Mouse (Mus musculus): ENCODE results near the gene Chac1.

Gene Chac1

DNA sequence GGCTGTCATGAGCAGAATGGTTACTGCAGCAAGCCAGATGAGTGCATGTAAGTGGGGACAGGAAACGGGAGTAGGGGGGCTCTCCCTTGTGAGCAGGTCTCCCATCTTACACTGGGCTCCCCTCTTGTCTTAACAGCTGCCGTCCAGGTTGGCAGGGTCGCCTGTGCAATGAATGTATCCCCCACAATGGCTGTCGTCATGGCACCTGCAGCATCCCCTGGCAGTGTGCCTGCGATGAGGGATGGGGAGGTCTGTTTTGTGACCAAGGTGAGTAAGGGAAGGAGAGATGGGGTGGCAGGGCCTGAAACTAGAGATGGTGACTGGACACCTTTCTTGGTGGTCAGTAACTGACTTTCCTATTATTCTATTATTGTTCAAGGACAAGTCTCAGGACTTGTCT is 22.5 kb upstream of the Chac1 start:
- DNase-seq: no peak

GRCm38 (mm10) chr2:119329123-119329817 is 21.8 kb upstream of the Chac1 start:
- no peak for DNase-seq

DNA sequence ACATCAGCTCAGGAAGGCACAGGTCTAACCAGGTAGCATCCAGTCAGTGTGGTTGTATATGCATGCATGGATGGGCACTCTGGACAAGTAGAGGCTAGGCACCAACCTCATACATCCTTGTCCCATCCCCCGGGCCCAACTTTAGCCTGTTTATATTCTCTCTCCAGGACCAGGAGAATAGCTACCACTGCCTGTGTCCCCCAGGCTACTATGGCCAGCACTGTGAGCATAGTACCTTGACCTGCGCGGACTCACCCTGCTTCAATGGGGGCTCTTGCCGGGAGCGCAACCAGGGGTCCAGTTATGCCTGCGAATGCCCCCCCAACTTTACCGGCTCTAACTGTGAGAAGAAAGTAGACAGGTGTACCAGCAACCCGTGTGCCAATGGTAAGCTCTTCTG is 20.2 kb upstream of the Chac1 start:
- DNase-seq: no peak

- DNase-seq: no peak
These were observed 18.8 kb upstream of the Chac1 start for GRCm38 (mm10) chr2:119332177-119332661.

DNA sequence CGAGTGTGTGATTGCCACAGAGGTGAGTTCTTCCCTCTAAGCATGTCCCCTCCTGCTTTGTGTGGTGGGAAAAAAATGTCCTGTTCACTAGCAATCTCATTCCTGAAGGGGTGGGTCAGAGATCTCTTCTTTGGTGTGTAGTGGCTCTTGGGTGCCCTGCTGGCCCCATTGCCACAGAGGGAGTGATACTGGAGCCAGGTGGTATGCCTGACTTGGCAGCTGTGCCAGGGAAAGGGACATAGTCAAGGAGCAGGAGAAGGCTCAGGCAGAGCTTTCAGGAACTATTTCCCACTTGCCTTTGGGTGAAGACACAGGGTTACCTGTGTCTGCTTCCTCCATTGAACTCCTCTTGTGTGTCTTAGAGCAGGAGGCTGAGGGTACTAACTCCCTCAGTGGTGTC is 16.9 kb upstream of the Chac1 start:
- DNase-seq: no peak

DNA sequence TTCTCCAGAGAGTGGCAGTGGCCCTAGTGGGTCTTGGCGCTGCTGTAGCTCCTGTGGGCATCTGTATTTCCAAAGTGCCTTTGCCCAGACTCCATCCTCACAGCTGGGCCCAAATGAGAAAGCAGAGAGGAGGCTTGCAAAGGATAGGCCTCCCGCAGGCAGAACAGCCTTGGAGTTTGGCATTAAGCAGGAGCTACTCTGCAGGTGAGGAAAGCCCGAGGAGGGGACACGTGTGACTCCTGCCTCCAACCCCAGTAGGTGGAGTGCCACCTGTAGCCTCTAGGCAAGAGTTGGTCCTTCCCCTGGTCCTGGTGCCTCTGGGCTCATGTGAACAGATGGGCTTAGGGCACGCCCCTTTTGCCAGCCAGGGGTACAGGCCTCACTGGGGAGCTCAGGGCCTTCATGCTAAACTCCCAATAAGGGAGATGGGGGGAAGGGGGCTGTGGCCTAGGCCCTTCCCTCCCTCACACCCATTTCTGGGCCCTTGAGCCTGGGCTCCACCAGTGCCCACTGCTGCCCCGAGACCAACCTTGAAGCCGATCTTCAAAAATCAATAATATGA is 16.0 kb upstream of the Chac1 start:
- DNase-seq: no peak

DNA sequence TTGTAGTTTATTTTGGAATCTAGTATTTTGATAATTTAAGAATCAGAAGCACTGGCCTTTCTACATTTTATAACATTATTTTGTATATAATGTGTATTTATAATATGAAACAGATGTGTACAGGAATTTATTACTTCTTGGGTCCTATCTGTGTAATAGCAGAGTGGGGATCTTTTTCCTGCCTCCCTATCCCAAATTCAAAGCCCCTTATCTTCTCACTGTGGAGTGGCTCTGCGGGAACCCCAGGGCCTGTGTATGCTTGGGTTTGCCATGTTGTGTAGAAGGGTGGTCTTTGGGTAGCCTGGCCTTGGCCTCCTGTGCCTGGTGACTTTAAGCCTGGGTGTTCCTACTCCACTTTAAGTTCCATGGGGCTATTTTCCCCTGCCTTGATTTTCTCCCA is 15.5 kb upstream of the Chac1 start:
- DNase-seq: no peak

DNA sequence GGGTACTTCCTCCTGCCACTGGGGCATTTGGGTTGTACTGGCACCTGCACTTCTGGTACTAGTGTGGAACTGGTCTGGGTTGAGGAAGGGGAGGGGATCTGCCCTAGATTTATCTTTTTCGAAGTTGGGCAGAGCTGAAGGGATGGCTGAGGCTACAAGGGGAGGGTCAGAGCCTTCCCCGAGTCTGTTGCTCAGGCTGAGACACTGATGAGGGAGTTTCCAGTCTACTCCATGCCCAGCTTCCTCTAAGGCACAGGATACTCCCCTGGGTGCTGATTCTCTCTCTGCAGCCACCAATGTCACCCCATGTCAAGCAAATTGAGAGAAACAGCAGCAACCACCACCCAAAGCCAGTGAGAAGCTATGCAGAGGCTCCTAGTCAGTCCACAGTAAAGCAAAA is 15.0 kb upstream of the Chac1 start:
- no peak for DNase-seq

- DNase-seq: no peak
These were observed 14.6 kb upstream of the Chac1 start for GRCm38 (mm10) chr2:119336470-119336869.

GRCm38 (mm10) chr2:119337425-119338265 is 13.4 kb upstream of the Chac1 start:
- DNase-seq: peak; percentile 77 to 85

DNA sequence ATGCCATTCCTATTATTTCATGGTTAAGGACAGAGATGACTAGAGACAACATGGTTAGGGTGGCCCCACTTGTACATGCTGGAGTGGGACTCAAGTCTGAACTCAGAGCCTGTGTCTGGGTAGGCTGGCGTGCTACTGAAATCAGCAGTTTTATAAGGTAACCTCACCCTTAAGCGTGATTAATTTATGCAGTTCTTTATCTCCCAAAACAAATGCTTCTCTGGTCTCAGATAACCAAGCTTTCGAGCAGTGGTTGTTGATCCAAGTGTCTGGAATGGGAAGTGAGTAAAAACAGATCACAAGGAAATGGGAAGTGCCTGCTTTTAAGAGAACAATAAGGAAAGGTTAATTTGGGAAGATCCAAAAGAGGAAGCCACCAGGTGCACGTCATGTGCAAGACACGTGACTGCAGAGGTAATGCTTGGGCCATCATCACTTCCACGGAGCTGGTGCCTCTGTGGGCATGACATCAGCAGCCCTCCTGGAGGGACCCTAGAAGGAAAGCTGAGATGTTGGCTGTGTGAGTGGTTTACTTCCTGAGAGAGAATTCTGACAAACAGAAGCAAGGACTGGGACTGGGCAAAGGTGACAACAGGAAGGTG is 6.4 kb upstream of the Chac1 start:
- no peak for DNase-seq

GRCm38 (mm10) chr2:119353707-119354106 is 2.7 kb downstream of the Chac1 start:
- DNase-seq: no peak

DNA sequence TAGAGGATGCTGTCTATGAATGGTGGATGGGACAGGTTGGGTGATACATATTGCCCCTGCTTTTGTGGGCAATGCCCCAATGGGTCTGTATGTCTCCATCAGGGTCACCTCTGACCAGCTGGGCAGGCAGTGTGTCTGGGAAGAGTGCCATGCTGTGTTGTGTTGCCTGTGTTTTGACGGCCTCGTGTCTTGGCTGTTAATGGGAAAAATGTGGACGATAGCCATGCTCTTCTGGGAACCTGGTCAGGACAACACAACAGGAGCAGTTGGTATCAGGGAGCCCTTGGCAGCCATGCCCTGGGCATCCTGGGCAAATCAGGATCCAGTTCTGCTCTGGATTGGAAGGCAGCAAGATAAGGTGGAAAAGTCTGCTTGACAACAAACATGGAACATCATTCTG is 4.1 kb downstream of the Chac1 start:
- DNase-seq: no peak

GRCm38 (mm10) chr2:119355651-119356050 is 4.6 kb downstream of the Chac1 start:
- DNase-seq: no peak

DNA sequence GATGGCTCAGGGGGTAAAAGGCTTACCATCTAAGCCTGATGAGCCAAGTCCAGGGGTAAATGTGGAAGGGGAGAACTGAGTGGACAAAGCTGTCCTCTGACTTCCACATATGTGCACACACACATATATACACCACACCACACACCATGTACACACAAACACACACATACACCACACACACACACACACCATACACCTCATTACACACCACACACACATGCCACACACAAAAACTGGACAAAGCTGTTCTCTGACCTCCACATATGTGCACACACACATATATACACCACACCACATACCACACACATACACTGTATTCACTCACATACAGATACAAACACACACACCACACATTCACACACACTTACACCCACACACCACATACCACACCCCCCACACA is 5.3 kb downstream of the Chac1 start:
- DNase-seq: no peak

DNA sequence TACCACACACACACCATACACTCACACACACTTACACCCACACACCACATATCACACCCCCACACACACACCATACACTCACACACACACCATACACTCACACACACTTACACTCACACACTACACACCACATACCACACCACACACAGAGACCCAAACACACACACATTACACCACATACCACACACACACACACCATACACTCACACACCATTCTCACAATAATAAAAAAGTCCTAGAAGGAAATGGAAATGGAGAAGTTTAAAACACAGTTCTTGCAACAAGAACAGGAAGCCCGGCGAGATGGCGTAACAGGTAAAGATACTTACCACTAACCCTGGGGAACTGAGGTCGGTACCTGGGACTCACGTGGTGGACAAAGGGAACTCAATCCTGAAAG is 5.8 kb downstream of the Chac1 start:
- DNase-seq: no peak

DNA sequence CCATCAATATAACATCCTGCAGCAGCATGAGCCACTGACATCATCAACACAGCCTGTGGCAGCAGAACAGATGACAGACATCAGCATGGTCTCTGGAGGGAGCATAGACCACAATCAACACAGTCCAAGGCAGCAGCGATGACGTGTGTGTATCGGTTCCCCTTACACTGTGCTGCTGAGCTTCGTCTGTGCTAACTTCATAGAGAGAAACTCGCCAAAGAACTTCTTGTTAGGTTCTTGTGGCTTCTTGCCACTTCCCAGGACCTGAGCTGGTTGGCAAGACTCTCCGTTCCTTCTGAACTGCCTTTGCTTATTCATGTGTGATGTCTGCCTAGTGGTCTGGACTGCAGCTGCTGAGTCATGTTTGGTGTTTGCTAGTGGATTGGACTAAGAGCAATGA is 7.2 kb downstream of the Chac1 start:
- no peak for DNase-seq

- no peak for DNase-seq
These were observed 8.8 kb downstream of the Chac1 start for GRCm38 (mm10) chr2:119359721-119360291.

GRCm38 (mm10) chr2:119364969-119365368 is 13.9 kb downstream of the Chac1 start:
- DNase-seq: no peak

- DNase-seq: no peak
These were observed 16.3 kb downstream of the Chac1 start for GRCm38 (mm10) chr2:119367346-119367745.

DNA sequence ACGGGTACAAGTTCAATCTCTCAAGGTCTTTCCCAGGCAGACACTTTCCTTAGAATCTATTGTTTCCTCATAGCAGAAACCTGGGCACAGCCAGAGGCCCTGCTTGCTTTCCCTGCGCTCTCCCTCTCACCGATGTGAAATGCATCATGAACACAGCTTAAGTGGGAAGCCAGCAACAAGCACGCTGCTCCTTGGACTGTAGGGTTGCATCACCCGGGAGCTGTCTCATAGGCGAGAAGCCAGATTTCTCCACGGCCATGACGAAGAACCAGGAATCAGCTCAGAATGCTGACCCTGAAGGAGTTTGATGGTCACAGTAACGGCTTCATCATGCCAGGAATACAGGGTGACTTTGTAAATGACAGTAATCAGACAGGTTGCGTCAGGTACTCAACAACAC is 19.1 kb downstream of the Chac1 start:
- no peak for DNase-seq

GRCm38 (mm10) chr2:119377286-119377685 is 26.3 kb downstream of the Chac1 start:
- DNase-seq: no peak

- DNase-seq: no peak
These were observed 26.8 kb downstream of the Chac1 start for GRCm38 (mm10) chr2:119377826-119378225.

Measured in spleen, adult 18-20 months (tissue).